Mouse (Mus musculus) cerebellum, adult 8-10 months (tissue): ENCODE results near the gene Nfyb.

ENCODE experiments used
- DNase-seq: peaks from one replicate; pipeline ENCODE4 v3.0.0; 2022

Gene Nfyb

DNA sequence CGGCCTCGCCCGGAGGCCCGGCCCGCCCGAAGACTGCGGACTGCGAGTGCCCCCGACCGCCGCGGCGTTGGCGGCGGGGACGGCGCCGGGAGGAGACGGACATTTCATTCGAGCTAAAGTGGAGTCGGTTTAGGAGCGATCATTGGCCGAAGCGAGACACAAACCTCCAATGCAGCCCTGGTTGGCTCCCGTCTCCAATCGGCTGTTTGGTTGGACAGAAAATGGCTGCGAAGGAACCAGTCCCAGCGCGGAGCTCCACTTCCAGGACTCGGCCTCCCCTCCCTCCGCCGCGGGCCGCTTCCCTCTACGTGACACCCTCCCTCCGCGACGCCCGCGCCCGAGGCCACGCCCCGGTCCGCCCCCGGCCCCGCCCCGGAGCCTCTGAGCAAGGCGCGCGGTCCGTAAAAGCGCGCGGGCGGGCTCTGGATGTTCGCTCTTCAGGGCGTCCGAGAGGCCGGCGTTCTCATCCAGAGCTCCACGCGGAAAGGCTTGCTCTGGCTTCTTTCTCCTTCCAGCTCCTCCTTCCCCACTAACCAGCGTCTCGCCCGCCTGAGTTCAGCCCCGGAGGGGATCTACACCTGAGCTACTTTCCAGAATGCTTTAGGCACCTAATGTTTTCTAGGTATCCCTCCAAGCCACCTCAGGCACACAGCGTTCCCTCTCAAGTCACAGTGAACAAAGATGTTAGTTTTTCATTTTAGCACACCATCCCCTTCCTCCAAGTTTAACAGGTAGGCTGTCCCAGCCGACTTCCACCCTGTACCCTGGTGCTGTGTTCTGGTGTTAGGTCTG is at the start of gene Nfyb:
Gene Nfyb, minus strand, starts transcription at position 305 of the 792 bp plus-strand sequence.
- DNase-seq, result peak; percentile 97

GRCm38 (mm10) chr10:82811855-82812431 is 48.0 kb upstream of the Nfyb start:
- peak; percentile 63 for DNase-seq

- no peak for DNase-seq
These were observed 45.4 kb upstream of the Nfyb start for GRCm38 (mm10) chr10:82809352-82809751.

DNA sequence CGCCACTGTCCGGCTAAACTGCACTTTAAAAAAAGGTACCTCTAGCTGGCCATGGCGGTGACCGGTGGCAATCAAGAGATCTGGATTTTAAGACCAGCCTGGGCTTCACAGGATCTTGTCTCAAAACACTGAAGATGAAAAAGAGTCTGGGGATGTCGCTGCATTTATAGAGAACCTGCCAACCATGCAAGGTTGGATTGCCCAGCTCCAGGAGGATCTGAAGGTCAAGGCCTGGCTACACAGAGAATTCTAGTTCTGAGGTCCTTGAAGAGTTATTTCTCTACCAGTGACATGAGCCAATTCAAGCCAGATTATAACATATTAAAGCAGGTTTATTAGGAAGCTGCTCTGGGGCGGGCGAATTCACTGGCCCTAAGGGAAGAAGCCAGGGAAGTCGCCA is 44.9 kb upstream of the Nfyb start:
- DNase-seq, result no peak

GRCm38 (mm10) chr10:82808155-82808554 is 44.2 kb upstream of the Nfyb start:
- no peak for DNase-seq

GRCm38 (mm10) chr10:82807238-82807637 is 43.3 kb upstream of the Nfyb start:
- no peak for DNase-seq

DNA sequence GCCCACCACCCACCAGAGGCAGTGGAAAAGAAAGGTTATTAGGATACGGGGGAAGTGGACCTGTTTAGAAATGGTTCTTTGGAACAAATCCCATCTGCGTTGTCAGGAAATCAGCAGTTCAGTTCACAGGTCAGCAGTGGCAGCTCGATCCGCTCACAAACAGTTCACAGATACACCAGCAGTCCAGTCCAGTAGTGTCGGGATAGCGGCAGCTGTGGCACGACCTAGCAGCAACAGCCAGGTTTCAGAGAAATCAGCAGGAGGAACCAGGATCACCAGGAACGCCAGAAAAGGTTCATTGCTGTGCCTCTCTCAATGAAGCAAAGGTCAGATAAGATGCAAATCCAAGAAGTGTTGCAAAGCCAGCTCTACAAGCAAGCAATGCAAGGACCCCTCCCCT is 42.5 kb upstream of the Nfyb start:
- DNase-seq, result no peak

DNA sequence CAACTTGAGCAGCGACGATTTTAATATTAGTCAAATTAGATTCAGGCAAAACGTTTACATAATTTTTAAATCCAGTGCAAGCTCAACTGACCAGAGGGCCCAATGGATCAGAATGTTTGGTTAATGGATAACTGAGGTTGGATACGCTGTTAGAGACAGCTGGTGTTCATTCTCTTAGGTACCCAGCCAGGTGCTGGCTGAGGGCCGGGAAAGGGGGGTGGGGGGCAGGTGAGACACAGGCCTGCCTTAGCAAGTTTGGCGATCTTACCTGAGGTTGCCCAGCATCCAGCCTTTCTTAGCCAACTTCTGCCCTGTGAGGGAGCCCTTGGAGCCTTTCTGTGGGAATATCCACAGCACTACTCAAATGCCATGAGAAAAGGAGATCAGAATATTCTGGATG is 41.2 kb upstream of the Nfyb start:
- DNase-seq, result no peak

DNA sequence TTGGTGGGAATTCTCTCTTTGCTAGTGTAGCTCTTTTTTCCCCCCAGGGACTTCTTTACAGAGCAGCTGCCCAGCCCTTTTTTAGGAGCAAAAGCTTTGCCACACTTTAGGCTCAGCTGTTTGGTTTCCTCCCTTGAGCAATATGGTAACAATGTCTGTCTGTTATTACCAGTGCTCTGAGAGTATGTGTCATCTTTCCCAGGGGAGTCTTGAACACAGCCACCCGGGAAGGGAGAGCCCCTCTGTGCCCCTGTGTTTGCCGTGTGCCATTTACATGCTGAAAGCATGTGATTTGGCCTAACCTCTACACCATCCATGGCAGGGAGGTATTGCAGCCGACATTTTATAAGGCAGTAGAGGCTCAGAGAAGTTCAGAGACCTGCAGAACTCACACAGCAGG is 40.5 kb upstream of the Nfyb start:
- DNase-seq, result no peak

GRCm38 (mm10) chr10:82800094-82800493 is 36.1 kb upstream of the Nfyb start:
- no peak for DNase-seq

GRCm38 (mm10) chr10:82798312-82798933 is 34.5 kb upstream of the Nfyb start:
- no peak for DNase-seq

DNA sequence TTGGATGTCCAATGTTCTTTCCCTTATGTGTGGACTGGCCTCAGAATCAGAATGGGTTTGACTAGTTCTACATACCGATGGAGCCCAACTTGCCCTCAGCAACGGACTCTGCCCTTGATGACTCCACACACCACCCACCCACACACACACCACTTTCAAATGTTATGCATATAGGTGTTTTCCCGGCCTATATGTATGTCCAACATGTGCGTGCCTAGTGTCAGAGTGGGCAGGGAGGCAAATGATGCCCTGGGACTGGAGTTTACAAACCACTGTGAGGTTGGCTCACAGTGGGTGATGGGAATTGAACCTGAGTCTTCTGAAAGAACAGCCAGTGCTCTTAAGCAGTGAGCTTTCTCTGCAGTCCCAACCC is 33.2 kb upstream of the Nfyb start:
- no peak for DNase-seq

DNA sequence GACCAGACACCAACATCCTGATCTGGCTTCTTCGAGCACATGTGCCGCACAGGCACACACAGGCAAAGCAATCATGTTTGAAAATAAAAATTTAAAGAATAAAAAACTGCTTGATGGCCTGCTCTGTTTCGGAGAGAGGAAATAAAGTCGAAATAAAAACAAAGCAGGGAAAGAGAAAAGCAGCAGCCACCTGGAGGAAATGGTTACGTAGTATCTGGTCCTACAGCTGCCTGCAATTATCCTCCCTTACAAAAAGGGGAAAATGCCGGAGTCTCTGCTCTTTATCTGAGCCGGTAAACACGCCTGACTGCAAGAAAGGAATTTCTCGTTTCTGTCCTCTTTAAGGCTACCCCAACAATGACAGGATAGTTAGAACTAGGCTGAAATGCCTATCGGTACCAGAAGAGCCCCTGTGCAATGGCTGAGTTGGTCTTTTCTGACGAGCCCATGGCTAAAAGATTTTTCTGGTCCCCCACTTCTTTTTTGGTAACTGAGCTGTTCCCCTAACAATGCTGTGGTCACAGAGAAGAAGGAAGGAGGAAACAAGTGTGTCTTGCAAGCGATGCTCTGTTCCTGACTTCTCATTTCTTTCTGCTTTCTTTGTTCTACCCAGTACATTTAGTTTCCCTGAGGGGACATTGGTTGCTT is 32.7 kb upstream of the Nfyb start:
- no peak for DNase-seq

DNA sequence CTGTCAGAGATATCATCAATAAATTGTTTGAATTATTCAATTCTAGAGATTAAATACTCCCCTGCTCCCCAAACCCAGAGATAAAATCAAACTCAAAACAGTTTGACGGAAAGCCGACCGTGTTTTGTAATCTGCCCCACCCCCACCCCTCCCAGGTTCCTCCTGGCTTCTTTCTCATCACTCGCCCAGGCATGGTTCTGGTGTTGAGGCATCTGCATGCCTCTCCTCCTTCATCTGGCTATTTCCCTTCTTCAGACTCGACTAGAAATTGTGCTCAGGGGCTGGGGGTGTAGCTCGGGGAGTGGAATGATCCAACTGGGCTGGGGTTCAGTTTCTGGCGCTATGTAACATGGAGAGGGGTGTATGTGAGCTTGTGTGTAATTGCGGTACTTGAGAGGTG is 31.8 kb upstream of the Nfyb start:
- DNase-seq, result no peak

GRCm38 (mm10) chr10:82795071-82795731 is 31.3 kb upstream of the Nfyb start:
- peak; percentile 70 for DNase-seq

GRCm38 (mm10) chr10:82792311-82792710 is 28.4 kb upstream of the Nfyb start:
- no peak for DNase-seq

GRCm38 (mm10) chr10:82791713-82792112 is 27.8 kb upstream of the Nfyb start:
- DNase-seq, result no peak

- no peak for DNase-seq
These were observed 26.6 kb upstream of the Nfyb start for GRCm38 (mm10) chr10:82790504-82790903.

DNA sequence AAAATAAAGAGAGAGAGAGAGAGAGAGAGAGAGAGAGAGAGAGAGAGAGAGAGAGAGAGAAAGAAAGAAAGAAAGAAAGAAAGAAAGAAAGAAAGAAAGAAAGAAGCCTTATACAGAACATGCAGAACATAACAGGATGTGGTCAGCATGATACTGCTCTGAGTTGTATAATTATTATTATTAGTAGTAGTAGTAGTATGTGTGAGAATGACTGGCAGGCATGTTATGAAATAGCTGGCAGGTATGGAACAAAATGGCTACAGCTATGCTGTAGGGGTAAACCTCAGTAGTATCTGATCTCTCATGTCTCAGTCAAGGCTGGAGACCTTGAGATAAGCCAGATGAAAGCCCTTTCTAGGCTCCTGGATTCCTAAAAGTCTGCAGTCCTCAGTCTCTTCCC is 25.2 kb upstream of the Nfyb start:
- no peak for DNase-seq

- DNase-seq, result no peak
These were observed 18.5 kb upstream of the Nfyb start for GRCm38 (mm10) chr10:82782472-82782871.

DNA sequence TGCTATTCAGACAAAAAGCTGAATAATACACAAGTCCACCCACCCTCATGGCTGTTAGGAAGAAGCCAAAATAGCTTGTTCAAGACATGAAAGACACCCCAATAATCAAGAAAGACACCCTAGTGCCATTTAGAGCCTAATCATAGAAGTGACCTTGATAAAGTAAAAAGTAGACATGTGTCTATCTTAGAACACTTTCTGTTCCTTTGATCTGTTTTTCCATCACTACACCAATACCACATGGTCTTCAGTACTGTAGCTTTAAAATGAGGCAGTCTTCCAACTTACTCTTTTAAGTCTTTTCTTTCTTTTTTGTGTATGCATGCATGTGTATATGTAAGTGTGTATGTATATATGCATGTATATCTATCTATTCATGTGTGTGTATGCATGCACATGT is 16.9 kb upstream of the Nfyb start:
- no peak for DNase-seq

GRCm38 (mm10) chr10:82780322-82780721 is 16.4 kb upstream of the Nfyb start:
- no peak for DNase-seq

- no peak for DNase-seq
These were observed 15.9 kb upstream of the Nfyb start for GRCm38 (mm10) chr10:82779831-82780230.
